Comparison of ENCODE assay signal across 8 mouse cellular contexts in the genomic region with DNA sequence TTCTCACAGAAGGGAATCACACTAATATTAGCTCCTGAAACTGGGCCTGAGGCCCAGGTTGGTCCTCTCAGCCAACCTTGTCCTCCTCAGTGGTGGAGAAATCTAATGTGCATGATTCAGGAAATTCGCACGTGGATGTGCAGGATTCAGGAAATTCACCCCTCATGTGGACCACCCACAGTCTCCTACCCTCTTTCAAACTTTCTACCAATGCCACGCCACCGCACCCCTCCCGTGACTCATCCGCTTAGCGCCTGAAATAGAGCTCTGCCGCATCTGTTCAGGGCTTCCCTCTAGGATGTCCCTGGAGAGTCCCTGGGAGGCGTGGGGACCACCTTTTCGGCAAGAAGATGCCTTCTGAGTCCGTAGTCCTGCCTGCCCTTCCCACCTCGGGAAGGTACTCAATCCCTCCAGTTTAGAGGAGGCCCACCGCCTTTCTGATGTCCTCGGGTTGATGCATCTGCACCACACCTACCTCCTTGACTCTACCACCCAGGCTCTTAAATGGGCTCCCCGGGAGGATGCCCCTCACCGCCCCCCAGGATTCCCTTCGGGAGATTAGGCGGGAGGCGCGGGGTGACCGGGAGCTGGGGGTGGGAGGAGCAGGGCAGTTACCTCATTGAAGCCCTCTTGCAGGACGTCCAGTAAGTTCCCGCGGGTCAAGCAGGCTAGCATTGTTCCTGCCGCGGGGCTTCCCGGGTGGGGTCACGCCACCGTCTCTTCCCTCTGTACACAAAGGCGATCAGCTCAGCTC. TPM values are rescaled to one million over a fixed set of nuclear protein-coding genes. Genes with fewer than 3 reads are reported as not detected.
DNase-seq lines count a peak whose midpoint lies in the region; ATAC-seq lines count a peak whose summit lies in the region.

No protein-coding gene starts in this region.

- H3K4me1 ChIP-seq in kidney, embryonic 16.5 days (ENCODE audit: insufficient read depth, low read length), result peaks cover 13% of the 10 kb centered on the region
- peaks cover 52% of the 10 kb centered on the region for H3K4me1 ChIP-seq in forebrain, embryonic 12.5 days
- H3K4me1 ChIP-seq in midbrain, embryonic 12.5 days, result peaks cover 55% of the 10 kb centered on the region

- H3K9me3 ChIP-seq in kidney, embryonic 16.5 days (ENCODE audit: low read length), result no peaks in the 10 kb centered on the region
- no peaks in the 10 kb centered on the region for H3K9me3 ChIP-seq in forebrain, embryonic 12.5 days
- H3K9me3 ChIP-seq in midbrain, embryonic 12.5 days, result no peaks in the 10 kb centered on the region

- no peak for DNase-seq in kidney, adult 9 months
- DNase-seq in adrenal gland, postnatal 14 days, result peak; percentile 31
- DNase-seq in layer of hippocampus, adult 18-20 months (ENCODE audit: low spot score in 2 of 2), result peak; percentile 39 to 54
- DNase-seq in spleen, adult 18-20 months, result no peak
- DNase-seq in urinary bladder, adult 18-20 months (ENCODE audit: low spot score in 2 of 2), result no peak

- 3% methylated on average over 30 of the region's 30 CpGs for WGBS in kidney, embryonic 16.5 days
- WGBS in forebrain, embryonic 12.5 days, result 2% methylated on average over 30 of the region's 30 CpGs
- WGBS in midbrain, embryonic 12.5 days, result 2% methylated on average over 30 of the region's 30 CpGs

- H3K4me3 ChIP-seq in kidney, embryonic 16.5 days (ENCODE audit: low read length), result peak overlapping the region; percentile 65
- H3K4me3 ChIP-seq in forebrain, embryonic 12.5 days (replicated peaks), result peak overlapping the region; percentile 62
- peak overlapping the region; percentile 60 for H3K4me3 ChIP-seq in midbrain, embryonic 12.5 days

- peak; percentile 28; the same call in 1 of the 2 replicates for ATAC-seq in kidney, embryonic 16.5 days (ENCODE audit: low FRiP score, low TSS enrichment)
- ATAC-seq in forebrain, embryonic 12.5 days (ENCODE audit: low FRiP score), result peak; percentile 5
- ATAC-seq in midbrain, embryonic 12.5 days (ENCODE audit: low FRiP score, low read depth), result peak; percentile 14

- no peaks in the 10 kb centered on the region for H3K27me3 ChIP-seq in kidney, embryonic 16.5 days (ENCODE audit: insufficient read depth, low read length)
- peaks cover 5% of the 10 kb centered on the region; the same call in 1 of the 2 replicates for H3K27me3 ChIP-seq in forebrain, embryonic 12.5 days
- 0 out of 2 replicates have a peak, but pooled peaks cover 4% of the 10 kb centered on the region for H3K27me3 ChIP-seq in midbrain, embryonic 12.5 days

- peak overlapping the region; percentile 72 for H3K9ac ChIP-seq in kidney, embryonic 16.5 days (replicated peaks; ENCODE audit: low read length)
- H3K9ac ChIP-seq in forebrain, embryonic 12.5 days, result peak overlapping the region; percentile 63
- peak overlapping the region; percentile 77 for H3K9ac ChIP-seq in midbrain, embryonic 12.5 days (replicated peaks)

- H3K27ac ChIP-seq in kidney, embryonic 16.5 days (ENCODE audit: low read length), result no peak overlapping the region
- H3K27ac ChIP-seq in forebrain, embryonic 12.5 days, result peak overlapping the region; percentile 71
- peak overlapping the region; percentile 83 for H3K27ac ChIP-seq in midbrain, embryonic 12.5 days (replicated peaks)

- H3K36me3 ChIP-seq in kidney, embryonic 16.5 days (ENCODE audit: insufficient read depth, low read length), result no peaks in the 10 kb centered on the region
- H3K36me3 ChIP-seq in forebrain, embryonic 12.5 days (replicated peaks), result no peaks in the 10 kb centered on the region
- no peaks in the 10 kb centered on the region for H3K36me3 ChIP-seq in midbrain, embryonic 12.5 days

- peak overlapping the region; percentile 91 for H3K4me2 ChIP-seq in kidney, embryonic 16.5 days (replicated peaks; ENCODE audit: low read depth, low read length)
- H3K4me2 ChIP-seq in forebrain, embryonic 12.5 days, result peak overlapping the region; percentile 81
- H3K4me2 ChIP-seq in midbrain, embryonic 12.5 days (replicated peaks), result peak overlapping the region; percentile 78

RNA-seq across cellular contexts. Expression of a gene that starts 12.0 kb away (rescaled TPM):
- 7.7 and 8.6 TPM in 2 replicates for polyA plus RNA-seq in kidney, embryonic 16.5 days (2015; fragmentation: Nextera tagmentation; extraction: Ambion mirVana)
- 8.4 and 9.5 TPM in 2 replicates for total RNA-seq in adrenal gland, postnatal 14 days (2021)
- 18.2 and 18.6 TPM in 2 replicates for polyA plus RNA-seq in forebrain, embryonic 12.5 days (2016; fragmentation: Nextera tagmentation; extraction: Ambion mirVana)
- 10 to 100 TPM; 77.1 to 84.1 TPM for total RNA-seq in layer of hippocampus, adult 18-20 months (2021)
- polyA plus RNA-seq in midbrain, embryonic 12.5 days (2016; fragmentation: Nextera tagmentation; extraction: Ambion mirVana), result 28.5 and 32.0 TPM in 2 replicates

RNA-seq across cellular contexts. Expression of a gene that starts 19.0 kb away (rescaled TPM):
- 12.4 and 13.3 TPM in 2 replicates for polyA plus RNA-seq in kidney, embryonic 16.5 days (2015; fragmentation: Nextera tagmentation; extraction: Ambion mirVana)
- 6.6 and 6.9 TPM in 2 replicates for total RNA-seq in adrenal gland, postnatal 14 days (2021)
- polyA plus RNA-seq in forebrain, embryonic 12.5 days (2016; fragmentation: Nextera tagmentation; extraction: Ambion mirVana), result 0.88 and 1.6 TPM in 2 replicates
- 1 to 10 TPM; 1.2 to 1.5 TPM for total RNA-seq in layer of hippocampus, adult 18-20 months (2021)
- polyA plus RNA-seq in midbrain, embryonic 12.5 days (2016; fragmentation: Nextera tagmentation; extraction: Ambion mirVana), result 0.42 and 0.56 TPM in 2 replicates

RNA-seq across cellular contexts. Expression of a gene that starts 23.8 kb away (rescaled TPM):
- 54.3 and 57.4 TPM in 2 replicates for polyA plus RNA-seq in kidney, embryonic 16.5 days (2015; fragmentation: Nextera tagmentation; extraction: Ambion mirVana)
- 21.4 and 29.2 TPM in 2 replicates for total RNA-seq in adrenal gland, postnatal 14 days (2021)
- 3.9 and 6.5 TPM in 2 replicates for polyA plus RNA-seq in forebrain, embryonic 12.5 days (2016; fragmentation: Nextera tagmentation; extraction: Ambion mirVana)
- total RNA-seq in layer of hippocampus, adult 18-20 months (2021), result 100 to 1,000 TPM; 171 to 201 TPM
- polyA plus RNA-seq in midbrain, embryonic 12.5 days (2016; fragmentation: Nextera tagmentation; extraction: Ambion mirVana), result 6.0 and 7.5 TPM in 2 replicates

RNA-seq across cellular contexts. Expression of a gene that starts 24.8 kb away (rescaled TPM):
- 5.2 and 6.0 TPM in 2 replicates for polyA plus RNA-seq in kidney, embryonic 16.5 days (2015; fragmentation: Nextera tagmentation; extraction: Ambion mirVana)
- 1.5 and 1.9 TPM in 2 replicates for total RNA-seq in adrenal gland, postnatal 14 days (2021)
- 0.54 TPM in 1 of 2 replicates, not detected in the other for polyA plus RNA-seq in forebrain, embryonic 12.5 days (2016; fragmentation: Nextera tagmentation; extraction: Ambion mirVana)
- total RNA-seq in layer of hippocampus, adult 18-20 months (2021), result 1 to 10 TPM in 1 of 2 experiments, under 1 TPM in 1; 0.67 to 1.9 TPM
- 0.48 TPM in 1 of 2 replicates, not detected in the other for polyA plus RNA-seq in midbrain, embryonic 12.5 days (2016; fragmentation: Nextera tagmentation; extraction: Ambion mirVana)

RNA-seq across cellular contexts. Expression of a gene that starts 40.7 kb away (rescaled TPM):
- polyA plus RNA-seq in kidney, embryonic 16.5 days (2015; fragmentation: Nextera tagmentation; extraction: Ambion mirVana), result 13.0 and 13.1 TPM in 2 replicates
- total RNA-seq in adrenal gland, postnatal 14 days (2021), result 5.7 and 6.4 TPM in 2 replicates
- 10.6 and 11.7 TPM in 2 replicates for polyA plus RNA-seq in forebrain, embryonic 12.5 days (2016; fragmentation: Nextera tagmentation; extraction: Ambion mirVana)
- total RNA-seq in layer of hippocampus, adult 18-20 months (2021), result 1 to 10 TPM; 5.2 to 5.9 TPM
- 11.7 and 12.5 TPM in 2 replicates for polyA plus RNA-seq in midbrain, embryonic 12.5 days (2016; fragmentation: Nextera tagmentation; extraction: Ambion mirVana)

Comparison
In these comparisons a context has a peak if more than half of its experiments do, and no peak if none do; other contexts are left out.
1. DNase-seq: peak in adrenal gland, postnatal 14 days (single experiment) and layer of hippocampus, adult 18-20 months (2 of 2); none in kidney, adult 9 months (single experiment), spleen, adult 18-20 months (0 of 2) and urinary bladder, adult 18-20 months (0 of 2).
2. Peak in every context shown above with its lines, with median percentiles within 50 percentile points of each other: ATAC-seq, H3K4me2 ChIP-seq, H3K4me3 ChIP-seq and H3K9ac ChIP-seq.